Mouse (Mus musculus) mouse trophoblast stem cell (cell line): ENCODE results near the gene 4930503B20Rik.

Source experiments
- in situ Hi-C, 2 experiments: fragments of 300-500 bp; cut with MseI, MboI; formaldehyde crosslinking; loops; 2 replicates in 1 of 2; 3 replicates in 1 of 2; pipeline ENCODE4 v1.15.1; 2025

The 4930503B20Rik gene

DNA sequence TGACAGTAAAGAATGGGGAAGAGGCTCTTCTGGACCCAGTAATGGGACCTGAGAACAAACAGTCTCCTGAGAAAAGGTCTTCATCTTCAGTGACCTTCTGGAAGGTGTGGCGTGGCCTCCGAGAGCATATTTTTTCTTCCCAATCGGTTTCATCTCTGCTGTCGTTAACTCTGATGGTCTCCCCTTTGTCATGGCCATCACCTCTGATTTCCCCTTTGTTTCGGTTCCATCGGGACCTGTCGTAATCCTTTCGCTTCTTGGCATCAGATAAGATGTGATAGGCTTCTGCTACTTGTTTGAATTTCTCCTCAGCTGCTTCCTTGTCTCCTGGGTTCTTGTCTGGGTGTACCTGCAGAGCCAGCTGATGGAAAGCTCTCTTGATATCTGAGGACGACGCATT, 401 bp downstream of the 4930503B20Rik start:
- in situ Hi-C loops = no loop called here

DNA sequence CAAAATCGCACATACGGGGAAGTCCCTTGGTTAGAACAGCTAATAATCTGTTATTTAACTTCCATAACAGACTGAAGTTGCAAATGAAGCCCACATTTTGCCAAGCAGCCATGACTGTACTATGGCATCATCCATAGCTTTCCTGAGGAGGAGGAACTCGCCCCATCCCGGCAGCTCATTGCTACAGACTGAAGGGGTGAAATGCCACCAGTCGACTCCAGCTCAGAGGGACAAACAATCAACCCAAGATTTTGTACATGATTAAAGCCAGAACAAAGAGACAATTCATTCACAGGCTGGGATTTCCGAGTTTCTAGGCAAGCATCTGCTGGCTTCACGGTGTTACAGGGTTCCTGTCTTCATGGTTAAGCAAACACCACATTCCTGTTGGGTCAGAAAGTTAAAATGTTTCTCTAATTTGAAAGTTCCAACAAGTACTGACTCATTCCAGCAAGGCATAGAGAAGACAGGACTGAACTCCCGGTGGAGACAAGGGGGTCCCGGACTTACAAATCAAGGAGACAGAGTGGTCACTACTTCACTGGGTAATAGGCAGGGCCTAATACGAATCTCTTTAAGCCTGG, 1.7 kb downstream of the 4930503B20Rik start:
- in situ Hi-C loops = no loop called here

DNA sequence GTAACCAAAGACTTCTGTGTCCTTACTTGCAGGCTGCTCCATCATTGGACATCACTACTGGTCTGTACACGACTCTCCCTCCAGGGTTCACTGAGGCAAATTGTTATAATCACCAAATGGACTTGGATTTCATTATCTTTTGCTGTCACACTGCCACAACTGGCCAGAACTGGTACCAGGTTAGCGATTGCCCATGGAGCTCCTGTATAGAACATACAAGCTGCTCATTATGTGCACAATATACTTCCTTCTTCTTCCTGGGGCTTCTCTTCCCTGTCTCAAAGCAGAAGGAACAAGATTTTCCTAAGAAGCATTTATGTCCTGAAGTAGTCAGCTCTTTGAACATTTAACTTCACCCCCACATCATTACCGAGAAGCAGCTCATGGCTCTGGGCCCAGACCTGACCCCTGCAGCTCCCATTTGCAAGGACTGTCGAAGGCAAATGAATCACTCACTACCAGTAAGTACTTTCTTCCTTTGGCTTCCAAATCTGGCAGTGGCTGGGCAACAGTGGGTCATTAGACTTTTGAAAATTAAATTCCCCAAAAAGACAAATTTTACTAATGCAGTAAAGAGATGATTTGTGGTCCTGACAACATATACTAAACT, 9.2 kb downstream of the 4930503B20Rik start:
- in situ Hi-C loops = no loop called here

DNA sequence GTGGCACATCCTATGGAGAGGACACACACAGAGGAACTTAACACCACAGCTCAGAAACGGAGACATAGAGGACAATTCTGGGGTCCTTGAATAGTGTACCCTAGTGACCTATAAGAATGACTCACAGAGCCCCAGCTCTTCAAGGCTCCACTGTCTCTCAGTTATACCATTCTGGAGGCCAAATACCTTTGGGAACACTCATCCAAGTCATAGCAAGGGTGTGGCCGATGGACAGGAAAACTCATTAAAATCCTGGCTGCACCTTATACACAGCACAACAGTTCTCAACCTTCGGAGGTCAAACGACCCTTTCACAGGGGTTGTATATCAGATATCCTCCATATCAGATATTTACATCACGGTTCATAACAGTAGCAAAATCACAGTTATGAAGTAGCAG, 18.6 kb downstream of the 4930503B20Rik start:
- in situ Hi-C loops = no loop called here

DNA sequence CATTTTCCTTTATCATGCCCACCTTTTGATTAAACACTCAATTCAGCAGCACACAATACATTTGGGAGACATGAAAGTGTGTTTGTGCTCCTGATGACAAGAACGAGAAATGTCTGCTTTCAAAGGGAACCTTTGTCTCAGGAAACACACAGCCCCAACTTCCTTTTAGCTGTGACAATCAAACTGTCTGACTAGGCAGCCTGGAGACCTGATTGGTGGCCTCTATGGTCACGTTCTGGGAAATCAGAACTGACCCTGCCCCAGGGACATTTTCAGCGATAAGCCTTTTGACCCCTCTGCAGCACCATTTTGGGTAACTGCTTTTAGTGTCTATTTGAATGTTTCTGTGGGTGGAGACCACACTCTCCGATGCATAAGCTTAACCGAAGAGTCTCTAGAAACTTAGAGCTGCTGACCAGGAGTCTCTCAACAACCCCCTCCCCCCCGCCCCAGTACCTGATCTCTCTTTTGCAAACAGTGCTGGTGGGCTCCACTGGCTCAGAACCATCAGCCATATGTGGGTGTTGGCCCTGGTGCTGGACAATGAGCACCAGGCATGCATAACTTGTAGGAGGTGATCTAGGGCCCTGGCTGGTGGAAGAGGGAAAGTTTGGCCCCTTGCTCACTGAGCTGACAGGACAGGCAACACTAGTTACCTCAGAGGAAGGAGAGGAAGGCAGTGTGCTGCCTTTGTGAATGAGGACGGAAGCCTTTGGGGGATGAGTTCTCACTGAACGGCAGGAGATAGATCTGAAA, 22.7 kb downstream of the 4930503B20Rik start:
- in situ Hi-C loops = no loop called here

DNA sequence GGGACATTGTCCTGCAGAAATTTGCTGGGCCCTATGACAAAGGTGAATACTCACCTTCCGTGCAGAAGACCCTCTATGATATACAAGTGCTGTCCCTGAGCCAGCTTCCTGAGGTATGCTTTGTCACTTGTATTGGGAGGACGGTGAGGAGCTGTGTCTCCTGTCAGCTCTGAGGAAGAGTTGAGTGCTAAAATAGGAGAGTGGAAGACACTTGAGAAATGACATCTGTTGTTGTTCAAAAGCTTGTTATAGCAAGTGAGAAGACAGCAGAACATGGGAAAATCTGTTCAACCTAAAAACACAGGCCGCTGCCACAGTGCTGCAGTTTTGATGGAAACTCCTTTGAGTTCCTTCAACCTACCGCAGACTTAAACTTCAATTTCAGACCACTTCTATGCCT, 25.4 kb downstream of the 4930503B20Rik start:
- in situ Hi-C loops = no loop called here

DNA sequence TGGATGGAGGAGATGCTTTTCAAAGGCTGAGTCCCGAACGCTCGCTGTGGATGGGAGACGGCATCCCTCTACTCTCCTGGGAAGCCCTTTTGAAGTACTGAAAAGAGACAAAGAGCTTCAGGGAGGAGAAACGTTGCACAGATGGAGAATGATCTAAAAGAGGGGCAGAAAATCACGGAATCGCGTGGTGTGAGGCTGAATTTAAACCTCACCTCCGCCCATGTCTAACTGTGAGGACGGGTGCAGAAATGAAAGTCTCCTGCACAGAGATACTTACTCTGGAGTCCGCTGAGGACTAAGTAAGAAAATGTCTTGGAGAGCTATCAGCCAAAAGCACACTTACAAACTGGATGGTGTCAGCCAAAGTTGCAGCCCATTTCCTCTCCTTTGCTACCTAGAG, 29.2 kb downstream of the 4930503B20Rik start:
- in situ Hi-C loops = no loop called here

DNA sequence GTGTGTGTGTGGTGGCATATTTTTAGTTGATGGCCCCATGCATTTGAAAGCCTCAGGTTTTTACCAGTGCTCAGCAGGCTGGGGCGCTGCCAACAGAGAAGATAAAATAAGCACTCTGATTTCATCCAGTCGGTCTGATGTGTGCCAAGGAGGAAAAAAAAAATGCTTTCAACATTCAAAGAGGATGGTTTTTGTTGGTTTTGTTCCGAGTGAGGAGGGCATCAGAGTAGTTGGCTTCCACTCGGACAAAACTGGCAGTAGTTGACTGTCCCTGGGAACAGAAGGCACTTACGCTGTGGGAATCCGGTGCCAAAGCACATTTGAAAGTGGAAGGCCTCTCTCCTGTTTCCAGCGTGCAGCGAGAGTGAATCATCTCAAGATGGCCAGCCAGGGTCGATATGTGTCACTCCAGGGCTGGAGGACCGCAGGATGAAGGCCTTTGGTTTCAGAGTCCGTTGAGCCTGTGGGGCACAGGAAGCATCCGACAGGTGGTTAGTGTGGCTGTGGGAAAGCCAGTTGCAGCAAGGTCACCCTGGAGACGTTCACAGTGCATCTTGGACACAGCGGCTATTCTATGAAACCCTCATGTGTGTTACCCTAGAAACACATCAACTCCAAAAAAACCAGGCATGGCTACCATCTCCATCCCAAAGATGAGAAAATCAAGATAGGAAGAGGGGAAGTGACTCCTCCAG, 30.4 kb downstream of the 4930503B20Rik start:
- in situ Hi-C loops = no loop called here

DNA sequence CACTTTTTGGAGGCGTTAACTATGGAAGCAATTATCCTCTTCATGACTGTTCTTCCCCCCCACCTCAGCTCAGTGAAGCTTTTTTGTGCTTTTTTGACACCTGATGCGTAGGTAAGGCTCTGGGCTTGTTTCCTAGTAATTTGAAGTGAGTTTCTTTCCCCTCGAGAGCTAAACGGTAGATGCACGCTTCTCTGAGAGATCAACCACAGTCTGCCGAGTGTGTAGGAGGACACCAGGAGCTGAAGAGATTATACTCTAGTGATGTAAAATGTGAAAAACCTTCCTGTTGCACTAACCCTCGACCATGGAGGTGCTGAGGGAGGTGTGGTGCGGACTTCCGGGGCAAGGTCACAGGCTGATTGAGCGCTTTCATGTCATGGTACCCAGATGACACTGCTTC, 31.0 kb downstream of the 4930503B20Rik start:
- in situ Hi-C loops = no loop called here

DNA sequence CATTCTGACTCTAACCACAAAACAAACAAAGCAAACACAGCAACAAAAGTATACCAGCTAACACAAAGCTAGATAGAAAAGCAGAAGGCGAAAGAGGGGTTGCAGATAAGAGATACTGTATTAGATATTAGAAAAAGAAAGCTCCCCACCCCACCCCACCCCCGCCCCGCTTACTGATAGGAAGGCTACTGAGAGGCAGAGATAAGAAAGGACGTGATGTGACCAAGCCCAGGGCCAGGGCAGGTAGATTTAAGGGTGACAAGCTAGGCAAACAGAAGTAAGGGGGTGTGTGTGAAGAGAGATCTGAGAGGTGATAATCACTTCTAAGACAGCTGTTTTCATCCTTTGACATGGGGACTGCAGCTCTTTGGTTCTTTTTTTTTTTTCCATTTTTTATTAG, 32.8 kb downstream of the 4930503B20Rik start:
- in situ Hi-C loops = no loop called here

DNA sequence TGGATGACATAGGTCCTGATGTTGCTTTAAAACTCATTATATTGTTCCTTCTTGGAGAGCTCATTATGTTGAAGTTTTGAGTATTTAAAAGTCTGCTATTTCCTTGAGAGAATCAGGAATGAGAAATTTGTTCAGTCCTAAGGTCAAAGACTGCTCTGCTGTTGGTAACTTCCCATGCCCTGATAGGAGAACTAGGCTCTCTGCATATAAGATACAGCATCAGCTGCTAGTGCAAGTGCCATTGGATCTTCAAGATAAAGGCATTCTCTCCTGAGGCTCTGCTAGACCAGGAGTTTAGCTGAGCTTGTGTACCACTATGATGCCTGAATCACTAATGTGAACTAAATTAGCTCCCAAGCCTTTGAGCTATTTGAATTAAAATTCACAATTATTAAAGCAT, 33.2 kb downstream of the 4930503B20Rik start:
- in situ Hi-C loops = no loop called here

DNA sequence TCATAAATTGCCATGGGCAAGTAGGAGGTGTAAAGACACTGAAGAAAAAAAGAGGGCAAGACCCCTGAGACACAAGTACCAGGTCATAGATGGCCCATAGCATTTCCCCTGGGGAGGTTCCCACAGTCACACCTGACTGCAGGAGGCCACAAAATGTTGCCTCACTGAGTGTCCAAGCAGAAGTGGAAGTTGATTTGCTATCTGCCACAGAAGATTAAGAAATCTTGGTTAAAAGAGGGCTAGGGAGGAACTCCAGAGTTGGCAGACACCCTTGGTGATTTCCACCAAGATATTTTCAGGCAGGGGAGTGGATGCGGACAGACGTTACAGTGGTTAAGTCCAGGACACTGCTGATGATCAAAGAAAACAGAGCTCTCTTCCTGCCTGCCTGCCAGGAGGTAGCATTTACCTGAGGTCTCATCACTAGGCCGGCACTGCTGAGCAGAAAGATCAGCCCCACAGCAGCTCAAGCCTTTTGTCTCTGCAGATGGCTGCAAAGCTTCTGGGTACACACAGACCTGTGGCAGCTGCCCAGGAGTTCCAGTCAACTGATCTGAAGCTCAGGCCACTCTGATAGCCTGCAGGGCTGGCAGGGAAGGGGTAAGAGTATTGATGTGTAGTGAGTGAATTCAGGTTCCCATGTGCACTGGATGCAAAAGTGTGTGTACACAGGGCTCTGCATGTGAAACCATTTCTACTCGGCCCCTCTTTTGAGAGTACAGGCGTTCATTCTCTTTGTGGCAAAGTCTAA, 34.4 kb downstream of the 4930503B20Rik start:
- in situ Hi-C loops = no loop called here

DNA sequence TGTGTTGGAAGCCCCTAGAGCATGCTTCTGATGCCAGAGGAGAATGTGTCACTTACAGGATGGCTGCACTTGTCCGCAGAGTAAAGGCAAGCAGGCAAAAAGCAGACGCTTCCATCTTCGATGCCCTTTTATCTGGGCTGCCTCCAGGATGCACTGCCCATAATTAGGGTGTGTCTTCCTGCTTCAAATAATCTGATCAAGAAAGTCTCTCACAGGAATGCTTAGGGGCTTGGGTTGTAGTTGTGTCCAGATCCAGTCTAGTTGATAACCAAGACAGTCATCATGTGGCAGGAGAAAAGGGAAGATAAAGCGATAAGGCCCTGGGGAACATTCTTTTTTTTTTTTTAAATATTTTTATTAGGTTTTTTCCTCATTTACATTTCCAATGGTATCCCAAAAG, 35.6 kb downstream of the 4930503B20Rik start, which contains the start of gene Dnase2b:
Gene Dnase2b (minus strand): TSS at position 101 of the 400 bp plus-strand sequence.
- in situ Hi-C loops = no loop called here

DNA sequence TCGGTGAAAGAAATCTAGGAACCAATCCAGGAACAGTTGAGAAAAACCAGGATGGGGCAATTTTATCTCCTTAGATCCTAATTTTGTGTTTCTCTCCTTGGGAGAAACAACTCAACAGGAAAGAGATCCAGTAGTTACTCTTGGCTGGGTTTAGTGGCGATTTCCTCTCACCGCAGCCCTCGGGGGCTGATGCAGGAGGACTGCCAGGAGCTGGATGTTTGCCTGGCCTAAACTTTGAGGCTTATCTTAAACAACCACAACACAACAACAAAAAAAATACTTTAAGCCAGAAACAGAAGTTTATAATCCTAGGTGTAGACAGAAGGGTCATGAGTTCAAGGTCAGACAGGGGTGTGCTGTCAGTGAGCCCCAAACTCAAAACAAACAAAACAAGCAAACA, 39.3 kb downstream of the 4930503B20Rik start:
- in situ Hi-C loops = no loop called here

DNA sequence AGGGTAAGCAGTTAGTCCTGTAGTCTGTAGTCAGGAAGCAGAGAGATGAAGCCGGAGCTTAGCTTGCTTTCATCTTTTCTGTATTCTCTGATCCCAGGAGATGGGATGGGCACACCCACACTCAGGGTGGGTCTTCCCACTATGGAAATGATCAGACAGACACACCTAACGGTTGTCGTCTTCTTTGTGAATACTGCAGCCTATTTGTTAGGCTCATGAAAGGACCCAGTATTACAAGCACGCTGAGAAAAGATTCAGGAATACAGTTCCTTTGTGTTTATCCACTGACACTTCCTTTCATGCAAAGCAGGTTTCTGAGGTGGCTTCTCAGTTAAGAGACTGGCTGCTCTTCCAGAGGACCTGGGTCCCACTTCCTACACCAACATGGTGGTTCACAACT, 39.9 kb downstream of the 4930503B20Rik start:
- in situ Hi-C loops = no loop called here

DNA sequence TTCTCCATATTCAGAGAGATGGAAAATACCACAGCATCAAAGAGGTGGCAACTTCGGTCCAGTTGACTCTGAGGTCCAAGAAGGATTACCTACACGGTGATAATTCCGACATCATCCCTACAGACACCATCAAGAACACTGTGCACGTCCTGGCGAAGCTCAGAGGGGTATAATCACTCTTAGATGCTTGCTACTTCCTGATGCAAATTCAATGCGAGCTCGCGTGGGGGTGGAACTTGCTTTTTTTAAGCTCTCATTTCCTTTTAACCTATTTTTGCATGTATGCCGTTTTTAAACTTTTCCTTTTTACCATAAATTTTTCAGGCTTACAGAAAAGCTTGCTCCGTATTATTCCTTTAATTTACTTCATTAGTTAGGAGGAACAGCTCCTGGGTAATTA, 40.8 kb downstream of the 4930503B20Rik start:
- in situ Hi-C loops = no loop called here

DNA sequence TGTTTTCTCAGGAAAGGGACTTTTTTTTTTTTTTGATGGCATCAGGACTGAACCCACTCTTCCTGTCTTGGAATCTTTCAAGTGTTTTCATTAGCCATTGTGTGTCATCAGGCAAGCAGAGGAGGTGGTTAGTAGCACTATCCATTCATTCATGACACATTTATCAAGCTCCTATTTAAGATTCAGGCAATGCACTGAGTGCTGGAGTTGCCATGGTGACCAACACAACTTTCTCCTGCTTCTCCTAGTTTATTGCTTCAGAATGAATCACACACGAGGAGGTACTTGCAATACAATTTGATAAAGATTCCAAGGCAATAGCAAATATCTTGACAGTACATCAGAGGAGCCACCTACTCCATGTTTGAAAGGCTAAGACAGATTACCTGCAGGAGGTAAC, 43.7 kb downstream of the 4930503B20Rik start:
- in situ Hi-C loops = no loop called here

DNA sequence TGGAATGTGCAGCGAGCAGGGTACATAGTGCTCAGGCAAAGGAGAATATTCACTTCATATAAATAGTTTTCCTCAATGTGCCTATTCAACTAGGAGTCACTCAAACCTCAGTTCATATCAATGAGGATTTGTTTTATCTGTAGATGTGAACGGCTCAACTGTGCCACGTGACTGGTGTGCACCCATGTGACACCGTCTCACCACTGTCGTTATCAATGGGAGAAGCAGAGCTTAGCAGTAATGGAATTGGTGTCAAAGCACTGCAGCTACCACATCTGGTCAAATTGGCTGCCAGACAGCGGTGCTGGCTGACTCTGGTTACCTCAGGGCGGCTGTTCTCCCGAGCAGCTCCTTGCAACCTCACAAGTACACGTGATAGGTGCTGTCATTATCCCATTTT, 46.5 kb downstream of the 4930503B20Rik start:
- in situ Hi-C loops = no loop called here

DNA sequence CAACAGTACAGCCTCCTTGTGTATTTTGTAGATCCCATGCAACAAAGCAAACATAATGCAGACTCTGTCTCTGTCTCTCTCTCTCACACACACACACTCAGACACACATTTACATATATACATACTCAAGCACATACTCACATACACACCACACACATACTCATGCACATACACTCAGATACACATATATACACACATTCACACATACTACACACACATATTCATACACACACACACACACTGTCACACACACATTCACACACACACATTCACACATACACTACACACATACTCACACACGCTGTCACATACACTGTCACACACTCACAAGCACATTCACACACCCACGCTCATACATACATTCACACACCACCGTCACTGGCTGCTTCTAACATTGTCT, 48.6 kb downstream of the 4930503B20Rik start:
- in situ Hi-C loops = no loop called here

DNA sequence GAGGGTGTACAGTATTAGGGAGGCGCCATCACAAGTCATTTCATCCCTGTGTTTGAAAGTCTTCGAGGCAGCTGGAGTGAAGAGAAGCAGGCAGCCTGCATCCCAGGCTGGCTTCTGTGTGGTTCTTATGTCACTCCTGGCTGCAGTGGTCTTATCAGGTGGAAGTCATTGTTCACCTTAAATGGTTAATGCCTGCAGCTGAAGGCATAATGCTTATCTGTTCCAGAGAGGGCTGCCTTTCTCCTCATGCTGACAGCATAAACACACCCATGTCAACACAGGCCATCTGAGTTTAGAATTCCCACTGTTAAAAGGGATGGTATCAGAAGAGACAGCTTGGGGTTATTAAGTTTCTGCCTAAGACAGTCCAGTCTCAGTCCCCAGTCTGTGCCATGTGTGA, 49.9 kb downstream of the 4930503B20Rik start:
- in situ Hi-C loops = no loop called here

DNA sequence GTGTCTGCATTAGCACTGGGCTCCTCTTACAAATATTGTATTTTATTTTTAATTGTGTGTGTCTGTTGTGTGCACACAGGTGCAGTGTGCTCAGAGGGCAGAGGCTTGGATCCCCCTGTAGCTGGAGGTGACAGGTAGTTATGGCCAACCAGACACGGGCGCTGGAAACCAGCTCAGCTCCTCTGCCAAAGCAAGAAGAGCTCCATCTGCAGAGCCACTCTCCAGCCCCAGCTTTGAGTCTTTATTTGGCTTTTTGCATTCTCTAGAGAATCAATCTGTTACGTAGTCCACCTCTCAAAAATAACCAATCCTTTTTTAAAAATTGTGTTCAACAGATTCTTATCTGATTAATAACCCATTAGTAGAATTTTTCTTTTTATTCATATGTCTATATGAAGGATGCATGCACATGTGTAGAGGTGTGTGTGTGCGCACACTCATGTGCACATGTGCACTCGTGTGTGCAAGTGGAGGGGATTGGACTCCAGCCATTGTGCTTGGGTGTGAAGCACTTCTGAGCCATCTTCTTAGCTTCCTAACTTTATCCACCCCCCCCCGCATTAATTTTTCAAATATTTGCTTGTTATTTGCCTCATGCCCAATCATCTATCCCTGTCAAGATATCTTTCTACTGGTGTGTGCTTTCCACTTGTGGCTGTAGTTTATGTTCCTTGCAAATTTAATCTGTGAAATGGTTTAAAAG, 51.8 kb downstream of the 4930503B20Rik start:
- in situ Hi-C loops = no loop called here
